Mouse (Mus musculus) lung, postnatal 36 days (tissue): ENCODE measurements at regions not wholly inside any gene's neighbourhood (a gene's known extent, or its start where the extent isn't known, plus 50 kb on each side); places are given as distances from the start of the nearest gene placed in this dataset.

Experiments used
- DNase-seq: peaks from one replicate; pipeline ENCODE4 v3.0.0; 2022; ENCODE audit warnings: mixed read lengths

DNA sequence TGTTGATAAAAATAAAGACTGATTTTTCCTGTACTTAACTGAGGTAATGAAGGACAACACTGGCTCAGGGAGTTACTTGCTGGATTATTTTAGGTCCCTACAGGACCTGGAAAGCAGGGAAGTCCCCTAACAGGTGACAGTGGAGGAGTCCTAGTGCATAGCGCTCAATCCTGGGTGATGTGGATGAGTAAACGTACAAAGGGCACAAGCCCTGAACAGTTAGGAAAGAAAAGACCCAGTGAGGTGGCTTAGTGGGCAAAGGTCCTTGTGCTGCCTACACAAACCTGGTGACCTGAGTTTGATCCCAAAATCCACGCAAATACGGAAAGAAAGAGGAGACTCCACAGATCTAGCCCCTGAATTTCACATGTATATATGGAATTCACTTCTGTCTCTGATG, 99.1 kb downstream of the Hes1 start:
- DNase-seq, result no peak

DNA sequence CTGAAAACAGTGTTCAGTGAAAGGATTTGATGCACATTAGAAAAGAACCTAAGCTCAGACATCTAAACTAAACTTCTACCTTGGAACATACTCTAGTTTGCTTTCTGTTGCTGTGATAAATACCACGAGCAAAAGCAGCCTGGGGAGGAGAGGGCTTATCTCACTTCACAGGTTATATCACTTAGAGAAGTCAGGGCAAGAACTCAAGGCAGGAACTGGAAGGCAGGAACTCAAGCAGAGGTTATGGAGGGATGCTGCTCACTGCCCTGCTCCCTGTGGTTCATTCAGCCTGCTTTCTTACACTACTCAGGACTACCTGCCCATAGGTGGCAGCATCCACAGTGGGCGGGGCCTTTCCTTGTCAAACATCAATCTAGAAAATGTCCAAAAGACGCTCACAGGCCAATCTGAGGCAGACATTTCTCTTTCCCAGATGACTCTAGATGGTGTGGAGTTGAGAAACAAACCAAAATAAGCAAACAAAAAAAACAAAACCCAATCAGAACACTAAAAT, 101.5 kb downstream of the Hes1 start:
- no peak for DNase-seq

DNA sequence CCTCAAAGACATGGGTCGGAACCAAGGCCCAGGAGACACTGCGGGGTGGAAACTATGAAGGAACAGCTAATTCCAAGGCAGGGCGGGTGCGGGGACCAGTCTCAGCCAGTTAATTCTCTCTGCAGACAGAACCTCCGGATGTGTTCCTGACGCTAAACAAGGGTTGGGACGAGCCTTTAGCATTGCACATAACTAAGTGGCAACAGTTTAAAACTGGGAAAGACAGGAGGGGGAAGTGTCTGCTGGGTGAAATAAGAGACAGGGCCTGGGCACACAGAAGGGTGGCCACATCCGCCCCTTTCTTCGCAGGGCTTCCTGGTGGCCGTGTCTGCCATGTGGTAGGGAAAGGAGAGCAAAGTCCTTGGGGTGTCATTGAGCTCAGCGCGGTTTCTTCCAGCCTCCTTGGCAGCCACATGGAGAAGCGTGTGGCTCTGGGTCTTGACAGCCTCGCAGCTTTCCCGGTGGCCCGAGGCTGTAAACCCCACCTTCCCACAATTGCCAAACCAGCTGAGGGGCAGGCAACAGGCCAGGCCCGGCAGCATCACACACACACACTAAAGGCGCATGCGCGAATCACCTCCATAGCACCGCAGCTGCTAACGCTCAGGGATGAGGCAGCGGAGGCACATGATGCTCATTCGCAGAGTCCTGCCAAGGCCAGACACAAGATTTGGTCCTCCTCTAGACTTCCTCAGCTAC, 95.8 kb downstream of the Cpn2 start:
- DNase-seq, result peak; percentile 58

DNA sequence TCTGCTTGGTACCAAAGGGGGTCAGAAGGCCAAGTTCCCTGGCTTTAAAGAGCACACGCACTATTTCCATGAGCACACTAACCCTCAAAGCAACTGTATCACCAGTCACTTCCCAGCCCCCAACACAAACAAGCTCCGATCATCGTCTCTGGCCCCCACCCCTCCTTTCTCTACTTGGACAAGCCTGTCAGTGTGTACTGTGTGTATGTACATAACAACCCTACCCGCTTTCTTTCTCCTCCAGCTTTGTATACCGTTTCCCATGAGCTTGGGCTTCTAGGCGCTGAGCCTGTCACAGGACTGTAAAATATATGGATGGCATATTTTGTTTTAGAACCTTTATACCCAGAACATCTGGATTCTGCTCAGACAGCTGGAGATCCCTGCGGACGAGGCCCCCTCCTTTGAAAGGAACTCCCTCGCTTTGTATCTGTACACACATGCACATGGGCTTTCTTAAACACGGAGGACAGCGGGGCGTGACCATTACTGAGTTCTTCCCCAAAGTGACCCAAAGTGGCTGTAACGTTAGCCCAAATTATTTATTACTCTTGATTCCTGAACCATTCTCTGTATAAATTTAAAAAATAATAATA, 95.1 kb downstream of the Cpn2 start:
- DNase-seq, result no peak

DNA sequence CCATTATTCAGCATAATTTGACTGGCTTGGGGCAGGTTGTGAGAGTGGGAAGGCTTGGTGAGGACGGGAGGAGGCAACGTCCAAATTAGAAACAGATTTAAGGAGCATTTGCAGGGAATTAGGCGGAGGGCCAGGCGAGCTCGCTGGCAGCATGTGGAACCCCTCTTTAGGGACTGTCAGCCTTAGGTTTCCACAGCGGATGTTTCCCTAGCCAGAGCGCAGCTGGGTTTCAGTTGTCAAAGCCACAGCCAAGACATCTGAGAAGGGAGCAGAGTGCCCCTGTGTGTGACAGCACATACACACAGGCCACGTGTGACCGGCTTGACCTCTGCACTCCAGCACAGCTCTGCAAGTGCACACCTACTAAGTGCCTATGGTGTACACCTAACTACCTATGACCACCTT, 94.5 kb downstream of the Cpn2 start:
- peak; percentile 51 for DNase-seq

DNA sequence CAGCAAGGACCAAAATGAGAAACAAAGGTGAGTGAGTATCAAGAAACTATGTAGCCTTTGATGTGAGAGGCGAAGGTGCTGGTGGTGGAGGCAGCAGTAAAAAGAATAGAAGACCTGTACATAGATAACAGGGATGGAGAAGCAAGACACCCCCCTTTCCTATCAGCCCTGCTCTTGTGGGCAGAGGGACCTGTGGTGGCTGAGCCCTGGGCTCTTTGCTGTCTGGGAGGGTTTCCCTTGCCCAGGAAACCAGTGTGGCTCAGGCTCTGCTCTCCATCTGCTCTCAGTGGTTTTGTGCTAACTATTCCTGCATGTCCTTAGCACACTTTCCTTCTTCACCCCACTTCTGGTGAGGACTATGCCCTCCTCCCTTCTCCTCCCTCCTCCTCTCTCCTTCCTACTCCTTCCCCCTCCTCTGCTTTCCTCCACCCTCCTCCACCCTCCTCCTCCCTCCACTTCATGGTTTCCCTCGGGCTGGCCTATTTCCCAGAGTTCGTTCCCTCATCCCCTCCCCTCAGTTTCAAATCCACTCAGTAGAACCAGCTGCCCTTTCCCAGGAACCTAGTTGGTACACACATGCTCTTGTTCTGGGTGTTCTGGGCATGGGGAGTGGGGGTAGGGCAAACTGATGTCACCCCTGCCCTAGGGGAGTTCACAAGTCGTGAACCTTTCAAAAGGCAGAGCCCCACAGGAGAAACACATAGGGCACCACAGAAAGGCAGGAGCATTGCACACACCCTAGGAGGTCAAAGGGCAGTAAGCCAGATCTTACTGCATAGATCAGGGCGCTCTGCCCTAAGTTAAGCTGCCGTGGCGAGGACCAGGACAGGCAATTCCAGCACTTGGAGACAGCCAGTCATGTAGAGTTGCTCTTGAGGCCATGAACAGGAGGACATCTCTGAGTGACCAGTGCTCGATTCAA, 93.1 kb downstream of the Cpn2 start:
- DNase-seq, result peak; percentile 56

DNA sequence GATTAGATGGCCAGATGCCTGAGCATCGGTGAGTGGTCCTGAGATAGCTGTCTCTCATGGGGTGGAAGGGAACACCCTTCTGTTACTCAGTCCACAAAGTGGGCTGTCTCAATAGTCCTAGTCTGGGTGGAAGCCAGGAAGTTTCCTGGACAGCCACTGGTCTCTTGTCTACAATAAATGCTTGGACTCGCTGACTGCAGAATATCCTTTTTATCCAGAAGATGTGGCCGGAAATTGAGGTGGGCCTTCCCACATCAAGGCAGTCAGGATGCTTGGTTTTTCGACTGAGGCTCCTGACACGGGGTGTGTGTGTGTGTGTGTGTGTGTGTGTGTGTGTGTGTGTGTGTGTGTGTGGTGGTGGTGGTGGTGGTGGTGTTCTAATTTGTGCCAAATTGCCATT, 91.0 kb downstream of the Cpn2 start:
- peak; percentile 17 for DNase-seq

DNA sequence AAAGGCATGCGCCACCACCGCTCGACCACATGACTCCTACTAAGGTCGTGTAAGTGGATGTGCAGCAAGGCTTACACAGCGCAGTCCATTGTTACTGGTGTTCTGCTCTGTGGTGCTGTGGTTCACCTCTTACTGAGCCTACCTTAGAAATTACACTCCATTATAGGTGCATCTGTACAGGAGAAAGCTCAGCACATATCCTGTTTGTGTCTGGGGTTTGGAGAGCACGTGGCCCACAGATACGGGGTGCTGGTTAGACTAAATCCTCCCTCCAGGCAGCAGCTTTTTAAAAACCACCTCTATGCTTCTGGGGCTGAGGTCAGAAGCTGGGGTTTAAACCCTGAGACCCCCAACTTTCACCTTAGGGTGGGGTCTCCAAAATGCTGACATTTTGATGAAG, 89.5 kb downstream of the Cpn2 start:
- DNase-seq, result no peak

DNA sequence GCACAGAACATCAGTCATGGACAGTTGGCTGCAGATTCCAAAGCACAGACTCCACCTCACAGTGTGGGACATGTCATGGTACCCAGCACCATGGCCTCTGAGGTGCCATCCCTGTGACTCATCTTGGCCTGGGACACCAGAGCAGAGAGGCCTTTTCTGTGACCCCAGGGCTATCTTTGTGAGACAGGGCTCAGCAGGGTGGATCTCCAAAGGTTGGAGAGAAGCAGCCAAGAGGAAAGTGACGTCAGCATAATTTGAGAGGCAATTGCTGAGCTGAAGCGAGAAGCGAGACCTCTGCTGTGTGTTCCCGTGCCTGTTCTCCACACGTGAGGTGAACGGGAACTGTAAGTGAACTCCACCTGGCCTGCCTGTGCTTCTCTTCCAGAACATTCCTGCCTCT, 88.7 kb downstream of the Cpn2 start:
- no peak for DNase-seq

DNA sequence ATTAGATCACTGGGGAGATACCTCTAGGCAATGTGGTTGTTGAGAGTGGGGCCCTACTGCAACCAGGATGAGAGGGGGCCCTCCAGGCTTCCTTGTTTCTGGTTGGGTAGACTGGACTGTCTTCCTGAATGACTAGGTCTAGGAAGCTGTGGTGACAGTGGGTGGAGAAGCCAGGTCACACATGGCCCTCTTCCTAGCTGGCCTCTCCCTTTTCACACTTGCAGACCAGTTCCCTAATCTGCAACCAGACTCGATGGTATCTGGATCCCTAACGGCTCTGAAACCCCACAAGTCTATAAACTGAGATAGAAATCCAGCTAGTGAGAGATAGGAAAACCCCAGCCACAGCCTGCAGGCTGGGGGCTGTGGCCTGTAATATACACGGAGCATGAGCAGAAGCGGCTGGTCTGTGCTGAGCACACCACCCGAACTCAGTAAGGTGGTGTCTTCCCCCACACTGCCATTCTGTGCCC, 87.8 kb downstream of the Cpn2 start:
- no peak for DNase-seq

DNA sequence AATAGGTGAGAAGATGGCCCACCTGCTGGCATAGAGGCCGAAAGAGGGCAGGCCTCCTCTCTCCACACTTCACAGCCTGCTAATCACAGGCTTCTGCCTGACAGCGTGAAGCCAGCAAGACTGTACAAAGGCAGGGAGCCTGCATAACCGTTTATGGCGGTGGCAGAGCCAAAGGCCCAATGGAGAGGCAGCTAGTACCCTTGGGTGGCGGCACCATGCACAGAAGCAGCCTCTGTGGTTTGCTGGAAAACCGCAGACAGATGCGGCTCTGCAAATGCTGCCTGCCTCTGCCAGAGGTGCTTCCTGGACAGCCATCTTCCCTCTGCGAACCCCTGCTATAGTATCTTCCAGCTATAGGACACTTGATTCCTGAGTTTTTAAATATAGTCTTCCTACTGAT, 86.2 kb downstream of the Cpn2 start:
- DNase-seq, result no peak

DNA sequence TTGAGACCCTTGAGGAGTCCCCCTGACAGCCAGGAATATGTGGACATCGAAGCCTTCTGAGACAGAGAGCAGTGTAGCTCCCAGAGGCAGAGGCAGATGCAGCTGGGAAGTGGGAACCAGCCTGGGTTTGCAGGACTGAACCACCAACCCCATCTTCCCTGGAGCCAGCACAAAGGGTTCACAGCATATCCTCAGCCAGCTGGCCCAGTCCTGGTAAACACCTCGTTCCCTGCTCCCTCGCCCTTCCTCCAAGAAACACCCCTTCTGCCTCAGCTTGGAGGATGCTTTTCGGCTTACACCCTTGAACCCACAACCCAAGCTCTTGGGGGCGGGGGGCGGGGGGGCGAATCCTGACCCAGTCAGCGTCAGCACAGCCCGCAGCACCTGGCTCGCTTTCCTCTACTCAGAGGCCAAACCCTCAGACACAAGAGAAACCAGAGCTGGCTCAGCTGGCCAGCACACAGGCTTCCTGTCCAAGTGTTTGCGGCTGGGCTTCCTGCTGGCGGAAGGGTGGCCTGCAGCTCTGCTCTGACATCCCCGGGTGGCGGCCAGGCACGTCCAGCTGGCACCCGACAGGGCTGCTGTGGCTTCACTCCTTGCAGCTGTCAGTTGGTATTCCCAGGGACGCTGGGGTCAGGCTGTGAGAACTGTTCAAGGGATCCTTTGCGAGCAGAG, 82.6 kb downstream of the Cpn2 start:
- peak; percentile 91 for DNase-seq

DNA sequence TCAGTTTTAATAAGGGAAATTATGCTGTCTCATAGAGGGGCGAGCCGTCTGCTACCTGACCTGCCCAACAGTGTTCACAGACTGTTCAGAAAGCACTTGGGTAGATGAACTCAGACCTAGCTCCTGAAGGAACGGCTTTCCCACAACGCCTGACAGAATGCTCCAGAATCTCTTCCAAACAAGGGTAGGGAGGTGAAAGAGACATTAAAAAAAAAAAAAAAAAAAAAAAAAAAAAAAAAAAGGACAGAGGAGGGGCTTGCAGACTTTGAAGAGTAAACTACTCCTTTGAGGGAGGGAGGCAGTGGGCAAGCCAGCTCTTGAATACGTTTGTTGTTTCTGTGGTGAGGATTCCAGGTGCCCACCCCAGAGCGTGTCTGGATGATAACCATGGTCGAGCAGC, 81.6 kb downstream of the Cpn2 start:
- no peak for DNase-seq

DNA sequence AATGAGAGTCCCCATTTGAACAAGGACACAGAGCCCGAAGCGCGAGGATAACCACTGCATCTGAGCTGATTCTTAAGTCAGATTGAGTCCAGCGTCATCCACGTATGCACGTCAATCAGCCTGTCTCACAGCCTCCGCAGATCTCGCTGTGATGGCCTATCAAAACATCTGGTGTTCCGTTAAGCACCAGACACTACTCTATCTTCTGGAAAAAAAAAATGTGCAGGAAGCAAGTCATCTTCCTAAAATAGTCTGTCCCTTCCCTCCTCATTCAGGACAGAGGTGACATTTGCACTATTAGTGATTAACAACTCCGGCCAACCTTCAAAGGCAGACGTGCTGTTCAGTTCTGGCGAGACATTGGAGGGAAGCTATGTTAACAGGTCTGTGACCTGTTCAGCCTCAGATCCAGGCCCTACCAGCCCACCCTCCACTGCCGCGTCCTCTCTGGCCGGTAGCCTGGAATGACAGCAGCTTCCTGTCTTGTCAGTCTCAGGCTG, 81.0 kb downstream of the Cpn2 start:
- DNase-seq, result peak; percentile 70

DNA sequence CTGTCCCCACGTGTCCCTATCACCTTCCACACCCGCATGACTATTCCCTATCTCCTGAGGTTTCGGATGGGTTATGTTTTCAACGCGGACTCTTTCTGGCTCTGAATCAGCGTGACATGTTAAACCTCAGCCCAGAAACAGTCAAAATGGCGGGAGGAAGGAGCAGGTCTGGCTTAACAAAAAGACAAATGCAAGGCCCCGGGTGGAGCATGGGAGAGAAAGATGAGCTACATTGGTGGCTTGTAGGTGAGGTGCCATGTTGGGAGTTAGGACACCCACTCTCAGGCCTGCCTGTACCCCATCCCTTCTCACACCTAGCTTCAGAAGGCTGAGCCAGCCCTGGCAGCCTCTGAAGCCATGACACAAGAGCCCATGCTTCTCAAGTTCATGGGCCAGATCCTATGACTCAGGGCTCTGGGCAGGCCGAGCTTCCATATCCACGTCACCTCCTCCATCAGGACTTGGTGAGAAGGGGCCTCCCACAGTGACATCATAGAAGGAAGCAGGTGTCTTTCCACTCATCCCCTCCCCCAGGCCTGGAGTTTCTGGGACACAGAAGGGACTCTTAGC, 80.5 kb downstream of the Cpn2 start:
- DNase-seq, result peak; percentile 75

DNA sequence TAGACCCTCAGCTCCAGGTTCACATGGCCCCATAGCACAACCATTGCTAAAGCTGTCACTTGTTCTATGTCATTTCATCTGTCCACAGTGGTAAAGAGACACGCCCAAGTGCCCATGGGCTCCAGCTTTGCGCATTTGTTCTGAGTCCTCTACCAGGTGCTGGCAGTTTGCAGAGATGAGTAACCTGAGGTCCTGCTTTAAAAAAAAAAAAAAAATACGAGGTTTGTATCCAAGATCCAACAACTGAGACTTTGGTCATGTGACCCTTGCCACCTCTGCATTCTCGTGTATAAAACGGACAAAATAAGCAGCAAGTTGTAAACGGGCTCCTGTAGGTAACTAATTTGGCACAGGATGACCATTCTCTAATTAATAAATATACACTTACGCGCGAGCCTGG, 79.9 kb downstream of the Cpn2 start:
- peak; percentile 30 for DNase-seq

DNA sequence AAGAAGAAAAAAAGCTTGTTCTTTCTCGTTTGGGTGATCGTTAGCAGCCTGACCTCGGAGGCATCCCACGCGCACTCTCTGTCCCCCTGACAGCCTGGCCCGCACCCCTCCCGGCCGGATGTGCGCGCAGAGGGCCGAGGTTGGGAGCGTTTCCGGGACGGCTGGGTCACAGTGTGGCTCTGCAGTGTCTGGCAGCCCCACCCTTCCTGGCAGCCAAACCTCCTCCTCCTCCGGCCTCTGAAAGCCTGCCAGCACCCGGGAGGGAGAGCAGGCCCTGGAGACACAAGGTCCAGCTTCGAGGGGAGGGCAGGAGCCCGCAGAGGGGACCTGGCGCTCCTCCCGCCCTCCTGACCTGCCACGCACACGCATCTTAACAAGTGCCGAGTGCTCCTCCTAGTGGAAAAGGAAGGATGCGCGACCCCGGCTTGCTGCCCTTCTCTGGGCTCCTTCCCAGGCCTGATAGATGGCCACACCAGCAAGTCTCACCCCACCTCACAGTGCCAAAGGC, 79.3 kb downstream of the Cpn2 start:
- peak; percentile 99 for DNase-seq

DNA sequence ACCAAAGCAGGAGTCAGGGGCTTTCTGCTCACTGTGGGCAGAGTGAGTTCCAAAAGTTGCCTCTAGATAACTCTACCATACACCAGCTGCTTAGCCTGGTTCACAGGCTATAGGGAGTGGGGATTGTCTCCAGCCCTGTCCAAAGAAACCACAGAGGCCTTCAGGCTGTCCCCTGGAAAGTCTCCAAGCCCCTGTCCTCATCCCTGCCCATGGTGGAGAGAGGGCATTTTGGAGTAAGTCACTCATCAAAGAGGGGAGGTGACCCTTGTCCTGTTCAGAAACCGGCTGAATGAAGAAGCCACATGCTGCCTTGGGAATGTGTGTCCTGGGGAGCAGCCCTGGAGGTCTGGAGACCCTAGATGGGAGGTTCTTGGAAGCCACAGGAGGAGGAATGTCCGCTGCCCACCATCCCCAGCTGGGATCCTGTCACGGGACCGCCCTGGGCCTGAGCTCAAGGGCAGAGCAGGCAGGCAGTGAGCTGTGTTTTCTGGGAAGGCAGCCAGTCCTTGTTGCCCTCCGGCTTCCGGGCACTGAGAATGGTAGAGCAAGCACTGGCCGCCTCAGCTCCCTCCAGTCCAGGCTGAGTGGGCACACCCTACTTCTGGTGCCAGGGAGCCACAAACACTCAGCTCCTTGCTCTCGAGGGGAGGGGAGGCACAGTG, 78.4 kb downstream of the Cpn2 start:
- DNase-seq, result peak; percentile 94

DNA sequence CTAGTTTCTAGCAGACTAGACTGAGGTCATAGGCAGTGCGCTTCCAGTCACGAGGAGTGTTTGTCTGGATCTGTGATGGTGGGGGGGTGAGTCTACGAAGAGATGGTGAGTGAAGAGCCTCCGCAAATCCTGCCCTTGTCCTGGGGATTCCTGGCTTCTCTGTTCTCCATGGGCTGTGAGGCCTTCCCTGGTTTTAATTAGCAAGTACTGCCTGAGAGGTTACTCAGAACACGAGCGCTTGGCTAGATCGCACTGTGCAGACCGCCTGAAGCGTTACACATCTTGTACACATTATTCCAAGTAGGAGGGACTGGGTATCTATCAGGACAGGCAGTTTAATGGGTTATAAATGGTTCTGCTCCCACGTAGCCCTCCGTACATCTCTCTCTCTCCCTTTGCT, 76.9 kb downstream of the Cpn2 start:
- no peak for DNase-seq

DNA sequence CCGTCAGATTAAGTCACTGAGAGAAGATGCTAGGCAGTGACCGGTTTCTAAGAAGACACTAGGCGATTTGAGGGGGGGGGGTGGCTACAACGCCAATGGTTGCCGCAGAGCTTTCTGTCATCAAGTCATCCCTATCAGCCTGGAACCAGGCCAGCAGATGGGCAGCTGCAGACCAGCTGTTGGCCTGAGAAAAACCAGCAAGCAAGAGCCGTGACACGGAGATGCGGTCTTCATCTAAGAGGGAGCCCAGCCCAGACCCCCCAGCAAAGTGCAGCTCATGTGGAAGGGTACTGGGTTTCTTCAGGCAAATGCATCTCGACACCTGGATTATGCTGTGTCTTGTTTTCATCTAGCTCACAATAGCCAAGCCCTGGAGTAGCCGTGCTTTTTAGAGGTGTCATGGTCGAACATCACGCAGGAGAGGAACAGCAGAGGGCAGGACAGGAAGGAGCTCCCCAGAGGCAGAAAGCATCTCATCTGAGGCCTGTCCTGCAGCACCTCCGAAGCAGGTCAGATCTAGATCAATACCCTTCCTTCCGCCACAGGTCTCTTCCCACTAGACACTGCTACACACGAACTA, 76.3 kb downstream of the Cpn2 start:
- DNase-seq, result peak; percentile 37
